Mouse (Mus musculus) intestine, embryonic 14.5 days (tissue): ENCODE results near the gene Fmnl2. TPM values are rescaled to one million over a fixed set of nuclear protein-coding genes. Genes with fewer than 3 reads are reported as not detected.

ENCODE experiments used
- ATAC-seq: fragments of 200-750 bp; cut with Nextera tagmentation; replicated peaks from 2 replicates; pipeline ENCODE4 v1.8.0; 2017; ENCODE audit warnings: low read depth, moderate number of reproducible peaks, moderate TSS enrichment, moderate library complexity; ENCODE audit not compliant: low FRiP score, low TSS enrichment
- DNase-seq: peaks from one replicate; pipeline ENCODE4 v3.0.0-alpha.2; 2018; ENCODE audit warnings: low spot score
- H3K27ac ChIP-seq: fragments of 300-500 bp; sonication (generic); 2 replicates; pipeline ENCODE4 v1.5.1; 2014; ENCODE audit warnings: low read depth, mild to moderate bottlenecking, control low read depth
- H3K27me3 ChIP-seq: fragments of 300-500 bp; sonication (generic); replicated peaks from 2 replicates; pipeline ENCODE4 v1.6.1; 2014; ENCODE audit warnings: low read length, control low read depth; ENCODE audit not compliant: control insufficient read depth, insufficient read depth
- H3K36me3 ChIP-seq: fragments of 300-500 bp; sonication (generic); 2 replicates; pipeline ENCODE4 v1.6.1; 2014; ENCODE audit warnings: low read length, control low read depth; ENCODE audit not compliant: control insufficient read depth, insufficient read depth
- H3K4me1 ChIP-seq: fragments of 300-500 bp; sonication (generic); replicated peaks from 2 replicates; pipeline ENCODE4 v1.6.1; 2014; ENCODE audit warnings: low read length, control low read depth, mixed read lengths; ENCODE audit not compliant: control insufficient read depth, insufficient read depth
- H3K4me2 ChIP-seq: fragments of 300-500 bp; sonication (generic); 2 replicates; pipeline ENCODE4 v1.6.1; 2014; ENCODE audit warnings: low read length
- H3K4me3 ChIP-seq: fragments of 300-500 bp; sonication (generic); 2 replicates; pipeline ENCODE4 v1.5.1; 2014; ENCODE audit warnings: low read depth, low read length, control low read depth, mixed read lengths
- H3K9ac ChIP-seq: fragments of 300-500 bp; sonication (generic); 2 replicates; pipeline ENCODE4 v1.6.1; 2014; ENCODE audit warnings: mild to moderate bottlenecking, low read length
- H3K9me3 ChIP-seq: fragments of 300-500 bp; sonication (generic); 2 replicates; pipeline ENCODE4 v1.6.1; 2016; ENCODE audit warnings: low read length, control low read depth; ENCODE audit not compliant: control insufficient read depth
- WGBS: fragments of 180-500 bp; shearing (Covaris S2); extraction: QIAGEN DNeasy Blood & Tissue Kit; methylation state at CpG from one replicate; pipeline ENCODE4 v1.1.7; 2014; 5-methylcytosine and 5-hydroxymethylcytosine counted together
- polyA plus RNA-seq: library from polyadenylated mRNA; unstranded; fragments of >200 nt; fragmentation: Nextera tagmentation; extraction: Ambion mirVana; gene quantifications from 2 replicates; pipeline ENCODE4 v1.2.1, GENCODE M21; 2014

Gene Fmnl2
- polyA plus RNA-seq, 1 experiment from 2014 or later = 6.1 TPM

DNA sequence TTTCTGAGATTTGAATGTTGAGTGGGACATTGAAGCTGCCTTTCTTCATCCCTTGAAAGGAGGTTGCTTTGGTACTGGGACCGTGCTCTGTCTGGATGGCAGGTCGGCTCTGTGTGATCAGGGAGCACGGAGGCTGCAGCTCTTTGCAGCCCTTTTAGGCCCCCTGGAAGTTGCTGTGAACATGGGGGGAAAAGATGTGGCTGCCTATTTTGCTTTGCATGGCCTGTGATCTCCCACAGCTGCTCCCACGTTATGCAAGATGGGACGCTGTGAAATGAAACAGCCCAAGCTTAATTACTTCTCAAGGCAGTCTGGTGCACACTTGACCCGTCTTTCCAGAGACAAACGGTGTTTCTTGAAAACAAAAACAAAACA is 1.8 kb downstream of the Fmnl2 start:
- Histone ChIP-seq H3K27me3 (no peaks in the 10 kb centered on the region), H3K36me3 (no peaks in the 10 kb centered on the region), H3K4me1 (peaks cover 19% of the 10 kb centered on the region), H3K4me3 (peak overlapping the region; percentile 85), H3K27ac (no peak overlapping the region), H3K9ac (0 out of 2 replicates have a peak overlapping the region, but pooled peaks have one; percentile 1), H3K9me3 (no peaks in the 10 kb centered on the region), H3K4me2 (peak overlapping the region; percentile 85)
- ATAC-seq = no peak
- WGBS = 12% methylated on average over 7 of the region's 7 CpGs
- DNase-seq = peak; percentile 64

DNA sequence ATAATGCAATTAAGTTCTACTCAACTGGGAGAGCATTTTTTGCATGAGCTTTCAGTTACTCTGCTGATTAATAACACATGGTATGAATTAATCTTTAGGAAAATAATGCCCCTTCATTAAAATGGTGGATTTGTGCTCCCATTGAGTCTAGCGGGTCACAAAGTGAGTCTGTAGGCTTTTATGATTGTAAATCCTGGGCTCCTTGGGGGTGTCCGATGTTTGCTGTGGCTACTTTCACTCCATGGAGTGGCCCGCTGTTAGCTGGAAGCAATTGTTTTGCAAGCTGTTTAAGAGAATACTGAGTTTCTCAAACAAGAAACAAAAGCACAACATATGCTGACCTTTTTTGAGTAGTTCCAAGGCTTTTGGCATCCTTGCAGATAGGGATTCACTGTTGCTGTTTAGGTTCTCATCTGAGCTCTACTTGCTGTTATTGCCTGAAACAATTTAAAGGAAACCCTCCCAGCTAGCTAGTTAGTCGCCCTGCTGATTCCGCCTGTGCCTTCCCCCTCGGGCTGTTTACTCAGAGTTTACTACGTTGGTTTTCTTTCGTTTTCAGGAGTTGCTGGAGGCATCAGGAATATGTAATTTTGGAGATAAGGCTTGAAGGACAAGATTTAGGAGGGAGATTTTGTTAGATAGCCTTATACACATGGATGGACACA is 2.6 kb downstream of the Fmnl2 start:
- no peaks in the 10 kb centered on the region for H3K9me3 ChIP-seq
- no peak for DNase-seq
- 41% methylated on average over 8 of the region's 8 CpGs for WGBS
- no peak for ATAC-seq
- H3K4me1 ChIP-seq = peaks cover 19% of the 10 kb centered on the region
- no peak overlapping the region for H3K27ac ChIP-seq
- no peaks in the 10 kb centered on the region for H3K27me3 ChIP-seq
- no peak overlapping the region for H3K9ac ChIP-seq
- H3K36me3 ChIP-seq = no peaks in the 10 kb centered on the region
- H3K4me3 ChIP-seq = peak overlapping the region; percentile 85
- peak overlapping the region; percentile 85 for H3K4me2 ChIP-seq

DNA sequence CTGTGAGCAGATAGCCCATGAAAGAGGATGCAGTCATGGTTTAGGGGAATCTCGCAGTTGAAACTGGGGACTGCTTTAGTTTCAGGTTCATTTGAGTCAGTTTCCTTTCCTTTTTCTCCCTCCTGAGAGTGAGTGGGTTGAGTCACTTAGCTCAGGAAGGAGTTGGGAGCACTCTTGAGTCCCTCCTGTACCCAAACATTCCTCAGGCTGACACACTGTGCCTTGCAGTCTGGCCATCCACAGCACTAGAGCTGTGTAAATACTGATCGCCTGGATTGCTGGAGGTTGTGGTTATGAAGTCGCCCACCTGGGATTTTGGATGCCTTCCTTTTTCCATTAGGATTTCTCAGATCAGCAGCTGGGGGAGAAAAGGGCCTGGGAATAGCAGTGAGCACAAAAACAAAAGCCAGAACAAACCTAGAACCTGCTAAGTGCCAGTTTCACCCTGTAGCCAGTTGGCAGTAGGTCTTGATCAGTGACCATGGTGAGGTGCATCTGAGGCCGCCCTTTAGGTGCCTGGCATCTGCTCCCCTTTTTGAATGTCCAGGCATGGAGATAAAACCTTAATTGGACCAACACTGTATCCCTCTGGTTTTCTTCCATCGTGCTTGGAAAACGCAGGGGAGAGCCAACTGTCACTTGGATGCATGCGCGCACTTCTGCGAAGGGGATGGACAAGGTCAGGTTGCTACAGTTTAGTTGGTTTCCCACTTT is 4.5 kb downstream of the Fmnl2 start:
- H3K4me2 ChIP-seq = no peak overlapping the region
- peaks cover 19% of the 10 kb centered on the region for H3K4me1 ChIP-seq
- no peak overlapping the region for H3K9ac ChIP-seq
- H3K27me3 ChIP-seq = no peaks in the 10 kb centered on the region
- DNase-seq (no peak), ATAC-seq (no peak)
- no peak overlapping the region for H3K27ac ChIP-seq
- no peaks in the 10 kb centered on the region for H3K9me3 ChIP-seq
- H3K4me3 ChIP-seq = no peak overlapping the region
- no peaks in the 10 kb centered on the region for H3K36me3 ChIP-seq
- WGBS = 80% methylated on average over 9 of the region's 9 CpGs

DNA sequence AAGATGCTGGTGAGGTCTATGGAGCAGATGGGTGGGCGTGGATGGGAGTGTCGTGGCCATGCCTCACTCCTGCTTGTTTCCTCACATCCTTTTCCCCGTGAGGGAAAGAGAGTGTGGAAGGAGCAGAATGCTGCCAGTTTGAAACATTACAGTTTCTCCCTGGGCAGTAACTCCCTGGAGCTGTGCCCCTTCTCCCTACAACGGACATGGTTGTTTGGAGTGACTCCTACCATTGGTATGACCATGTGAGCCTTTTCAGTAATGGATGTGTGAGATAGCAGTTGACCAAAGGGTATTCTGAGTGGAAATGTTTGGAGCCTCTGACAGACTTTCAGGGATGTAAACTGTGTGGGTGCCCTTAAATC is 5.1 kb downstream of the Fmnl2 start:
- Histone ChIP-seq H3K9me3 (no peaks in the 10 kb centered on the region), H3K4me2 (no peak overlapping the region), H3K4me3 (no peak overlapping the region), H3K36me3 (no peaks in the 10 kb centered on the region), H3K4me1 (peaks cover 19% of the 10 kb centered on the region), H3K27ac (no peak overlapping the region), H3K27me3 (no peaks in the 10 kb centered on the region), H3K9ac (no peak overlapping the region)
- ATAC-seq = no peak
- DNase-seq = no peak
- 70% methylated on average over 4 of the region's 4 CpGs for WGBS

DNA sequence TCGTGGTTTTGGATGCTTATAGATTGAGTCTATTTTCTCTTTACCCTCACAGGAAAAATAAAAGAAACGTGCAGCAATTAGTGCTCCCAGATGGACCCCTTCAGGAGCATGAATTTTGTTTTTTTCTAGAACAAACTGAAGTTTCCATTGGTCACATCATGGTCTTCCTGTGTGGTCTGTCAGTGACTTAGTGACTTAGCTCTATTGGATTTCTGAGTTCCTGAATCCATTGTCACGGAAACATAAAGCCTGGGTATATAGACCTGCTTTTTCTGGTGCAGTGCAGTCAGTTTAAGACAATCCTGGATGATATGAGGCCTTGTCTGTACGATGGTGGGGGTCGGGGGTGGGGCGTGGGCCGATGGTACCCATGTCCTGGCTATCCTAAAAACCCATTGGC is 7.0 kb downstream of the Fmnl2 start:
- DNase-seq = no peak
- WGBS = 93% methylated on average over 7 of the region's 7 CpGs

DNA sequence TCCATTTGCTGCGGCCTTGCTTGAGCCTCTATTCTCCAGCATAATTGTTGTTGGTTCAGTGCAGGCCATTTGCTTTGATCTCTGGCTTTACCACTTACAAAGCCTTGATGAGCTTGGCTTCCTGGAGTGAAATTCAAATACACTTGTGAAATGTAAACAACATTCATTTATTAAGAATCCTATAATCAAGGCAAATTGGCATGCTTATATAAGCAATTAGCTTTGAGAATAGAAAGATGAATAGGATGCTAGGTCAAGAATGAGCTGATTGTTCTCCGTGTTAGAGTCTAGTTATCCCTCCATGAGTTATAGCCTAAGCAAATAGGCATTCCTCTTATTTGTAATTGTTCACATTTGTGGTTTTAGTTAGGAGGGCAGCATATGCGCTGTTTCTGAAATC is 8.5 kb downstream of the Fmnl2 start:
- ATAC-seq (no peak), DNase-seq (no peak)
- H3K4me2 ChIP-seq = no peak overlapping the region
- WGBS = 65% methylated on average over 3 of the region's 3 CpGs
- H3K4me3 ChIP-seq = no peak overlapping the region
- H3K27me3 ChIP-seq = no peaks in the 10 kb centered on the region
- no peaks in the 10 kb centered on the region for H3K36me3 ChIP-seq
- H3K27ac ChIP-seq = no peak overlapping the region
- H3K9ac ChIP-seq = no peak overlapping the region
- peaks cover 3% of the 10 kb centered on the region for H3K4me1 ChIP-seq
- H3K9me3 ChIP-seq = no peaks in the 10 kb centered on the region

More for the DNA sequence above, 7.0 kb downstream of the Fmnl2 start:
- H3K9ac ChIP-seq = no peak overlapping the region
- H3K4me1 ChIP-seq = peaks cover 14% of the 10 kb centered on the region
- H3K27ac ChIP-seq = no peak overlapping the region
- no peaks in the 10 kb centered on the region for H3K27me3 ChIP-seq
- H3K4me2 ChIP-seq = no peak overlapping the region
- no peak overlapping the region for H3K4me3 ChIP-seq
- H3K36me3 ChIP-seq = no peaks in the 10 kb centered on the region
- H3K9me3 ChIP-seq = no peaks in the 10 kb centered on the region
- no peak for ATAC-seq

DNA sequence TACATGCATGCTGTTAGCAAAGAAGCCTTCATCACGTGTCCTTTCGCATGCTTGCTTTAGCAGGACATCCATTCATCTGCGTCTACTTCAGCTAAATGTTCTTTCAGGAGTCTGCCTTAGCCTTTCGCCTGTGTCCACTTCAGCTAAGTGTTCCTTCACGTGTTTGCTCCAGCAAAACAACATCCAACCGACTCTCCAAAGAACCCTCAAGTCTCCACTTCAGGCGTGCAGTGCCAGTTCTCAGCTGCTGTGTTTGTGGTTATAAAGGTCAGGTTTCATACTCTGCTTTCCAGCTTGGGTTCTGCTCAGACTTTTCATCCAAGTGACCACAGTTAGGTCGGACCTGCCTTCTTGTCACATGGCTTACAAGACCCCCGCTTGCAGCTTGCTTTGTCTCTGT is 10.1 kb downstream of the Fmnl2 start:
- H3K9ac ChIP-seq = no peak overlapping the region
- H3K4me1 ChIP-seq = no peaks in the 10 kb centered on the region
- no peaks in the 10 kb centered on the region for H3K27me3 ChIP-seq
- no peaks in the 10 kb centered on the region for H3K36me3 ChIP-seq
- DNase-seq (no peak), ATAC-seq (no peak)
- no peak overlapping the region for H3K4me3 ChIP-seq
- WGBS = 78% methylated on average over 9 of the region's 9 CpGs
- H3K4me2 ChIP-seq = no peak overlapping the region
- H3K27ac ChIP-seq = no peak overlapping the region
- H3K9me3 ChIP-seq = no peaks in the 10 kb centered on the region

DNA sequence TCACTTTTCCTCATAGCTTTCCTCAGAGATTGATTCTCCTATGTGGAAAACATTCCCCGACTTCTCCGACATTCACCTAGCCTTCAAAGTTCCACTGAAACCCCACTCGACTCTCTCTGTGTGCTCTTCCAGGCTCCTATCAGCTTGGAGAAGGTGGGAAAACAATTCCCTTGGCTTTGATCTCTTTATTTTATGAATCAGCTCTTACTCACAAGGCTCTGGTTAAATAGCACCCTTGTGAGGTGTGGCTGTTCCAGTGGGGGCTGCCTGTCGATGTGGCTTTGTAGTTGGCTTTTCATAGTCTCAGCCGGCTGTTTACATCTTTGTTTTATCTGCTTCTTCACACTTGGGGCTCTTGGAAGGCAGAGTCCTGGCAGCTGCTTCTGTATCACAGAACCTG is 10.5 kb downstream of the Fmnl2 start:
- H3K4me2 ChIP-seq = no peak overlapping the region
- H3K9me3 ChIP-seq = no peaks in the 10 kb centered on the region
- no peak overlapping the region for H3K9ac ChIP-seq
- no peak overlapping the region for H3K27ac ChIP-seq
- peaks cover 2% of the 10 kb centered on the region; the same call in 1 of the 2 replicates for H3K4me1 ChIP-seq
- H3K4me3 ChIP-seq = no peak overlapping the region
- no peak for DNase-seq
- H3K27me3 ChIP-seq = no peaks in the 10 kb centered on the region
- ATAC-seq = no peak
- H3K36me3 ChIP-seq = no peaks in the 10 kb centered on the region
- WGBS = 34% methylated on average over 5 of the region's 5 CpGs

DNA sequence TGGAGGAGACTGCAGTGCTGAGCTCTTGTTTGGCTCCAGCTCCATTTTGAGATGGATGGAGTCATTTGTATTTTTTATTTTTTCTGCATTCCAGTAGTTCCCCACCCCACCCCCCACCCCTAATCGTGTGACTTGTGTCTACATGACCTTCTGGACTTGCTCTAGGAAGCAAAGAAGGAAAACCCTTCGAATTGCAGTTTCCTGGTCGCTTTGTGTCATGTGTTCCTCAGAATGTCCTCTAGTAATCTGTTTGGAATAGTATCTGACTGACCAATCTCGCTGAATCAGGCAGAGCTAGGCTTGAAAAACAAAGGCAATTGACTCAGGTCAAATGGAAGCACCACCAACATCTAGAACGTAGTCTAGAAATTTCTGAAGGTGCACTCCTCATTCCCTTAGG is 15.0 kb downstream of the Fmnl2 start:
- ATAC-seq (no peak), DNase-seq (no peak)
- H3K4me1 ChIP-seq = peaks cover 4% of the 10 kb centered on the region; the same call in 1 of the 2 replicates
- H3K36me3 ChIP-seq = no peaks in the 10 kb centered on the region
- no peak overlapping the region for H3K9ac ChIP-seq
- H3K9me3 ChIP-seq = no peaks in the 10 kb centered on the region
- no peak overlapping the region for H3K4me2 ChIP-seq
- WGBS = 57% methylated on average over 5 of the region's 5 CpGs
- no peaks in the 10 kb centered on the region for H3K27me3 ChIP-seq
- H3K4me3 ChIP-seq = no peak overlapping the region
- no peak overlapping the region for H3K27ac ChIP-seq
